Comparison of ENCODE assay signal across 9 mouse cellular contexts in the genomic region with DNA sequence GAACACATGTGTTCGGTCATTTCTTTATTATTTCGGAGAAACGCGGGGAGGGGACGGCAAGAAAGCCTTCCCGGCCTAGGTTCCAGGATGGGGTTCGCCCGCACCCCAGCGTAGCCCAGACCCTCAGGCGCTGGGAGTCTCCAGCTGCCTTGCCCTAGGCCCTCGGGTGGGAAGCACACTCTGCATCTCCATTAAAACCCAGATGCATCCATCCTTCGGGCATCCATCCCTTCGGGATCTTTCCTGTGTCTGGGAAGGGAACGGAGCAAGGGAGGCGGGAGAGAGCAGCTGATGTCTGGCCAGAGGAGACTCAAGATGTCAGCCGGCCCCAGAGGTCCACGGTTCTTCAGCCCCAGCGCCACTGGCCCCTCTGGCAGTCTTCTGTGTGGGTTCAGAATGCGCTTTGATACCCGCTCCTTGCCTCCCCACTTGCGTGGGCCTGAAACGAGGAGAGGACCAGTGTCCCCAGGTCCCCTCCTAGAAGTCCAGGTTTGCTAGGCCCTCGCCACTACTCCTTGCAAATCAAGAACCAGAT. TPM values are rescaled to one million over a fixed set of nuclear protein-coding genes. Genes with fewer than 3 reads are reported as not detected.
DNase-seq lines count a peak whose midpoint lies in the region; ATAC-seq lines count a peak whose summit lies in the region.
"Had no signal": no experiment of that assay in that cellular context is flagged by ENCODE, and none has a peak within 500 bp of the region (broad histone marks: within the 10 kb centered on the region; RNA-seq: fewer than 3 reads in every experiment).

No protein-coding gene starts in this region.

- peak; percentile 35; the same call in 1 of the 2 replicates for ATAC-seq in hindbrain, embryonic 14.5 days (ENCODE audit: low FRiP score)
- ATAC-seq in neural tube, embryonic 11.5 days (ENCODE audit: insufficient read depth, low FRiP score, low TSS enrichment), result peak; percentile 35

- H3K9me3 ChIP-seq in hindbrain, embryonic 14.5 days (ENCODE audit: control insufficient read depth, low read length), result no peaks in the 10 kb centered on the region
- no peaks in the 10 kb centered on the region for H3K9me3 ChIP-seq in neural tube, embryonic 11.5 days (ENCODE audit: control insufficient read depth, low read length)

- peak overlapping the region; percentile 98 for H3K9ac ChIP-seq in hindbrain, embryonic 14.5 days
- peak overlapping the region; percentile 85 for H3K9ac ChIP-seq in neural tube, embryonic 11.5 days (ENCODE audit: low read length)

- H3K27ac ChIP-seq in hindbrain, embryonic 14.5 days, result peak overlapping the region; percentile 99
- H3K27ac ChIP-seq in neural tube, embryonic 11.5 days (ENCODE audit: low read depth, low read length), result peak overlapping the region; percentile 98

- H3K36me3 ChIP-seq in hindbrain, embryonic 14.5 days (replicated peaks; ENCODE audit: control insufficient read depth, insufficient read depth), result 0 out of 2 replicates have a peak, but pooled peaks cover 4% of the 10 kb centered on the region
- no peaks in the 10 kb centered on the region for H3K36me3 ChIP-seq in neural tube, embryonic 11.5 days (ENCODE audit: control insufficient read depth, insufficient read depth, low read length)

- H3K27me3 ChIP-seq in hindbrain, embryonic 14.5 days (ENCODE audit: control insufficient read depth, insufficient read depth, low read length), result no peaks in the 10 kb centered on the region; the same call in 1 of the 2 replicates
- peaks cover 26% of the 10 kb centered on the region for H3K27me3 ChIP-seq in neural tube, embryonic 11.5 days (ENCODE audit: control insufficient read depth, insufficient read depth, low read length)

- WGBS in hindbrain, embryonic 14.5 days, result 1% methylated on average over 23 of the region's 23 CpGs
- 3% methylated on average over 23 of the region's 23 CpGs for WGBS in neural tube, embryonic 11.5 days

- intact Hi-C loops in left cerebral cortex, postnatal 36 days (cut with DNase I), result no loop called here

- H3K4me1 ChIP-seq in hindbrain, embryonic 14.5 days (replicated peaks; ENCODE audit: control insufficient read depth, insufficient read depth, low read length), result peaks cover 3% of the 10 kb centered on the region
- 0 out of 2 replicates have a peak, but pooled peaks cover 5% of the 10 kb centered on the region for H3K4me1 ChIP-seq in neural tube, embryonic 11.5 days (ENCODE audit: control insufficient read depth, insufficient read depth, low read length)

- H3K4me3 ChIP-seq in hindbrain, embryonic 14.5 days (replicated peaks; ENCODE audit: low read length), result peak overlapping the region; percentile 65
- H3K4me3 ChIP-seq in neural tube, embryonic 11.5 days (ENCODE audit: low read depth, low read length), result peak overlapping the region; percentile 56

- peak overlapping the region; percentile 68 for H3K4me2 ChIP-seq in hindbrain, embryonic 14.5 days (replicated peaks)
- peak overlapping the region; percentile 61 for H3K4me2 ChIP-seq in neural tube, embryonic 11.5 days (ENCODE audit: low read depth)

- DNase-seq in kidney, postnatal 4 days, result peak; percentile 12 to 21
- DNase-seq in kidney, postnatal 14 days, result no peak
- peak; percentile 64 to 72 for DNase-seq in cerebellum, postnatal 14 days
- DNase-seq in hindbrain, embryonic 14.5 days (ENCODE audit: low spot score), result peak; percentile 39
- peak; percentile 69 for DNase-seq in neural tube, embryonic 11.5 days (ENCODE audit: low spot score)
- no peak for DNase-seq in left cerebral cortex, postnatal 36 days (ENCODE audit: low spot score in 2 of 2)
- DNase-seq in urinary bladder, postnatal 25 days (ENCODE audit: low spot score), result no peak
- no peak for DNase-seq in thymus, postnatal 25 days

RNA-seq across cellular contexts. Expression of gene Nhlh2, which starts 2.3 kb away (rescaled TPM):
- 27.2 and 29.4 TPM in 2 replicates for polyA plus RNA-seq in hindbrain, embryonic 14.5 days (2014; fragmentation: Nextera tagmentation; extraction: Ambion mirVana)
- 94.0 and 109 TPM in 2 replicates for polyA plus RNA-seq in neural tube, embryonic 11.5 days (2014; fragmentation: Nextera tagmentation; extraction: Ambion mirVana)
- under 1 TPM in 1 of 2 experiments, not detected in 1; 0.29 TPM for total RNA-seq in left cerebral cortex, postnatal 36 days (2021)
- total RNA-seq: hematopoietic stem cell, adult 5-6 weeks had no signal

Comparison
In these comparisons a context has a peak if more than half of its experiments do, and no peak if none do; other contexts are left out.
1. DNase-seq: peak in kidney, postnatal 4 days (2 of 2), cerebellum, postnatal 14 days (2 of 2), hindbrain, embryonic 14.5 days (single experiment) and neural tube, embryonic 11.5 days (single experiment); none in kidney, postnatal 14 days (single experiment), left cerebral cortex, postnatal 36 days (0 of 2), urinary bladder, postnatal 25 days (single experiment) and thymus, postnatal 25 days (single experiment).